Mouse (Mus musculus) hindbrain, embryonic 15.5 days (tissue): ENCODE data around the gene 2310011J03Rik. TPM values are rescaled to one million over a fixed set of nuclear protein-coding genes. Genes with fewer than 3 reads are reported as not detected.
A peak's percentile ranks its signal among the peaks of the same experiment; 100 is the strongest.
"Not testable (repeated sequence)": the region's sequence is repeated elsewhere in the genome, so short reads cannot be mapped to it uniquely, and the experiment has no call there.

Experiments
- ATAC-seq: fragments of 200-750 bp; cut with Nextera tagmentation; 2 replicates; pipeline ENCODE4 v1.8.0; 2017; ENCODE audit warnings: low read depth, moderate number of reproducible peaks, moderate TSS enrichment; ENCODE audit not compliant: low FRiP score
- H3K27ac ChIP-seq: fragments of 300-500 bp; sonication (generic); replicated peaks from 2 replicates; pipeline ENCODE4 v1.5.1; 2015; ENCODE audit warnings: mild to moderate bottlenecking, inconsistent platforms
- H3K27me3 ChIP-seq: fragments of 300-500 bp; sonication (generic); 2 replicates; pipeline ENCODE4 v1.6.1; 2015; ENCODE audit warnings: control low read depth, inconsistent platforms
- H3K36me3 ChIP-seq: fragments of 300-500 bp; sonication (generic); 2 replicates; pipeline ENCODE4 v1.6.1; 2015; ENCODE audit warnings: control low read depth, inconsistent platforms
- H3K4me1 ChIP-seq: fragments of 300-500 bp; sonication (generic); replicated peaks from 2 replicates; pipeline ENCODE4 v1.6.1; 2015; ENCODE audit warnings: control low read depth, inconsistent platforms
- H3K4me2 ChIP-seq: fragments of 300-500 bp; sonication (generic); 2 replicates; pipeline ENCODE4 v1.6.1; 2015; ENCODE audit warnings: moderate library complexity, mild to moderate bottlenecking, inconsistent platforms
- H3K4me3 ChIP-seq: fragments of 300-500 bp; sonication (generic); 2 replicates; pipeline ENCODE4 v1.5.1; 2015; ENCODE audit warnings: mild to moderate bottlenecking, inconsistent platforms
- H3K9ac ChIP-seq: fragments of 300-500 bp; sonication (generic); 2 replicates; pipeline ENCODE4 v1.6.1; 2015; ENCODE audit warnings: inconsistent platforms
- H3K9me3 ChIP-seq: fragments of 300-500 bp; sonication (generic); 2 replicates; pipeline ENCODE4 v1.6.1; 2016; ENCODE audit warnings: control low read depth, inconsistent platforms
- WGBS: fragments of 180-500 bp; shearing (Covaris S2); methylation state at CpG from one replicate; pipeline ENCODE4 v1.1.7; 2015; 5-methylcytosine and 5-hydroxymethylcytosine counted together
- polyA plus RNA-seq: library from polyadenylated mRNA; unstranded; fragments of >200 nt; fragmentation: Nextera tagmentation; extraction: Ambion mirVana; gene quantifications from 2 replicates; pipeline ENCODE4 v1.2.1, GENCODE M21; 2015

The 2310011J03Rik gene
- polyA plus RNA-seq, 1 experiment from 2014 or later = 30.1 TPM

- no peaks in the 10 kb centered on the region for H3K36me3 ChIP-seq
- H3K4me1 ChIP-seq = peaks cover 19% of the 10 kb centered on the region
- H3K4me2 ChIP-seq = no peak overlapping the region
- H3K27me3 ChIP-seq = peaks cover 92% of the 10 kb centered on the region
- no peak overlapping the region for H3K4me3 ChIP-seq
- ATAC-seq = peak; percentile 67; the same call in 1 of the 2 replicates
- WGBS = under 1% methylated on average over 7 of the region's 7 CpGs
- no peak overlapping the region for H3K27ac ChIP-seq
- H3K9ac ChIP-seq = no peak overlapping the region
- H3K9me3 ChIP-seq = no peaks in the 10 kb centered on the region
These were observed 30.0 kb upstream of the 2310011J03Rik start for GRCm38 (mm10) chr10:80350292-80350691.

DNA sequence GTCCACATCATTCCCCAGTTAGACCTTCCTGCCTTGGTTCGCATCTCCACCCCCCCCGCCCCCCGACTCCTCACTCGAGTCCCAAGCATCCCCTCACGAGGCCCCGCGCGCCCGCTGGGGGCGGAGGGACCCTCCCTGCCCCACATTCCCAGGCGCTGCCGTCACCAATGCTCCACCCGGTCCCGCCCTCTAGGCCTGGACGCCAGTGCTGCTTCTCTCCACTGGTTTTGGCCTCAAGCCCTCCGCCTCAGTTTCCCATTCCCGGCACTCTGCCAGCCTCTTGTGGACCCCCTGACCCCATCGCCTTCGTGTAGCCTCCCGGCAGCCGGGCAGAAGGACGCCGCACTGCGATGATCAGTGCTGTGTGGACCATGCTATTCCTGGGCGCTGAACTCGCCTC is 28.6 kb upstream of the 2310011J03Rik start:
- Histone ChIP-seq H3K4me1 (peaks cover 19% of the 10 kb centered on the region), H3K9ac (no peak overlapping the region), H3K9me3 (no peaks in the 10 kb centered on the region), H3K27me3 (peaks cover 93% of the 10 kb centered on the region), H3K36me3 (no peaks in the 10 kb centered on the region), H3K4me2 (peak overlapping the region; percentile 39; the same call in 1 of the 2 replicates), H3K27ac (no peak overlapping the region), H3K4me3 (no peak overlapping the region)
- 13% methylated on average over 26 of the region's 26 CpGs for WGBS
- no peak for ATAC-seq

DNA sequence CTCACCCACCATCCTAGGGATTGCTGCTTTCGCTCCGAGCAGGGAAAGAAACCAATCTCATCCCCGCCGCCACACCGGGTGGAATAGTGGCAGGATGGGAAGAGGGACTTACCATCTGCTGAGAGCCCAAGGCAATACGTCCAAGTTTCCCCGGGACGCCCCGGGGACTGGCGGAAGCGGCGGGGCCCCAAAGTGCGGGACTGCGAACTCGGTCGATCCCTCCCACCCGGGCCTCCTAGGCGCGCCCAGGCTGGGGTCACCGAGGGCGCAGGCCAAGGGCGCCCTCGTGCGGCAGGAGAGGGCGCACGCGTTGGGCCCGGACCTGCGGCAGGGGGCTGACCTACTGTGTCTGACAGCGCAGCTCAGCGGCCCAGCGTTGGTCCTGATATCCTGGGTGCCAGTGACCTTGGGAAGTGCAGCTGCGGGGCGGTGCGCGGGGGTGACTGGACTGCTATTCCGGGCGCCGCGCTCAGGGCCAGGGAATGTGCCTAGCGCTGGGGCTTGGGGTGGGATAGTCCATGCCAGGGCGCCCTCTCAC is 28.0 kb upstream of the 2310011J03Rik start, which contains the start of gene Adamtsl5:
Gene Adamtsl5 (minus strand): TSS at position 169 of the 538 bp plus-strand sequence.
- no peaks in the 10 kb centered on the region for H3K9me3 ChIP-seq
- ATAC-seq = no peak
- WGBS = under 1% methylated on average over 40 of the region's 42 CpGs
- H3K9ac ChIP-seq = no peak within 1 kb of the TSS
- 0 out of 2 replicates have a peak within 1 kb of the TSS, but pooled peaks have one; percentile 9 for H3K4me3 ChIP-seq
- H3K4me1 ChIP-seq = peaks cover 23% of the 10 kb centered on the region
- H3K27me3 ChIP-seq = peaks cover 95% of the 10 kb centered on the region
- H3K36me3 ChIP-seq = no peaks in the 10 kb centered on the region
- H3K27ac ChIP-seq = no peak within 1 kb of the TSS
- H3K4me2 ChIP-seq = peak within 1 kb of the TSS; percentile 39

DNA sequence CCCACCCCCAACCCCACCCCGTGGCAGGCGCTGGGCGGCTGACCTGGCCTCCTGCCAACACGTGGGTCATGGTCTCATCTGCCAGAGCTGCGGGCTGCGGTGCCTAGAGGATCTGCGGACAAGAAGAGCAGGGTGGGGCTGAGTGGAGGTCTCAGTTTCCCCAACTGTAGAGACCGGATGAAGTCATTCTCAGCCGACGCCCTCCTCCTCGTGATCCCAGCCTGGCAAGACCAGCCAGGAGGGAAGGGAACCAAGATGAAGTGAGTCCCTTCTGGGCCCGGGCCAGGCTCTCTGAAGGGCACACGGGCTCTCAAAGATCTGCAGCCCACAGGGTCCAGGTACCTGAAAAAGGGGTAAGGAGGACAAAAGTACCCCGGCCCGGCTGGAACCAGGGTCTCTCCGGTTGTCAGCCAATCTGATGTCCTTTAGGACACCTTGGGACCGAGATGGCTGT is 27.2 kb upstream of the 2310011J03Rik start:
- no peak overlapping the region for H3K9ac ChIP-seq
- ATAC-seq = no peak
- no peak overlapping the region for H3K27ac ChIP-seq
- H3K4me1 ChIP-seq = peaks cover 31% of the 10 kb centered on the region
- H3K36me3 ChIP-seq = no peaks in the 10 kb centered on the region
- no peak overlapping the region for H3K4me2 ChIP-seq
- H3K27me3 ChIP-seq = peaks cover 96% of the 10 kb centered on the region
- H3K9me3 ChIP-seq = no peaks in the 10 kb centered on the region
- WGBS = 13% methylated on average over 17 of the region's 17 CpGs
- no peak overlapping the region for H3K4me3 ChIP-seq

DNA sequence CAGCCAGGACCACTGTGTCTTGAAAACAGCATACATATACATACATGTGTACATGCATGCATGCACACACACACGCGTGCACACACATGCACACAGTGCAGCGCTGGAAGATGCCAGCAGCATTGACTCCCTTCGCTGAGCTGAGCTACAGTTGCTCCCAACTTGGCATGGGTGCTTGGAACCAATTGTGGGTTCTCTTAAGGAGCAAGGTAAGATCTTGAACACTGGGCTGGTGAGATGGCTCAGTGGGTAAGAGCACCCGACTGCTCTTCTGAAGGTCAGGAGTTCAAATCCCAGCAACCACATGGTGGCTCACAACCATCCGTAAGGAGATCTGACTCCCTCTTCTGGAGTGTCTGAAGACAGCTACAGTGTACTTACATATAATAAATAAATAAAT is 25.6 kb upstream of the 2310011J03Rik start:
- H3K4me3 ChIP-seq, H3K27ac ChIP-seq, H3K9me3 ChIP-seq, H3K9ac ChIP-seq, H3K36me3 ChIP-seq, ATAC-seq, H3K4me2 ChIP-seq: not testable (repeated sequence)
- 77% methylated on average over 6 of the region's 6 CpGs for WGBS
- H3K4me1 ChIP-seq = peaks cover 41% of the 10 kb centered on the region
- H3K27me3 ChIP-seq = peaks cover 96% of the 10 kb centered on the region

DNA sequence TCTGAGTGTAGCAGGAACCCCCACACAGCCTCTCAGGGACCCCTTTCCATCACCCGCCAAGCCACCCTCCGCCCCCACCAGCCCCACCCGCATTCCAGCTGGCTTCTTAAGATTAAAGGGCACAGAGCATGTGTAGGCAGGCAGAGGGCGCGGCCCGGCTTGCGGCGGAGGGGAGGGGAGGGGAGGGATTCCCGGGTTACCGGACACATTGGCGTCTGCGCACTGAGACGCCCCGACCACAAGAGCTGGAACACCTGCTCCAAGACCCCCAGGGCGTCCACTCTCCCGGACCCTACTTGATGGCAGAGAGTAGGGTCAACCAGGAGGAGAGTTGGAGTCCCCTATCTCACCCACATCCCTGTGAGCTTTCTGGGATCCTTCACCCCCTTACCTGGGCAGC is 24.8 kb upstream of the 2310011J03Rik start:
- no peaks in the 10 kb centered on the region for H3K9me3 ChIP-seq
- H3K9ac ChIP-seq = no peak overlapping the region
- peaks cover 41% of the 10 kb centered on the region for H3K4me1 ChIP-seq
- no peak overlapping the region for H3K27ac ChIP-seq
- ATAC-seq = no peak
- H3K4me2 ChIP-seq = no peak overlapping the region
- peaks cover 97% of the 10 kb centered on the region for H3K27me3 ChIP-seq
- WGBS = 3% methylated on average over 13 of the region's 16 CpGs
- no peak overlapping the region for H3K4me3 ChIP-seq
- H3K36me3 ChIP-seq = no peaks in the 10 kb centered on the region

- Histone ChIP-seq H3K36me3 (no peaks in the 10 kb centered on the region), H3K4me1 (peaks cover 41% of the 10 kb centered on the region), H3K4me3 (no peak overlapping the region), H3K4me2 (no peak overlapping the region), H3K27ac (no peak overlapping the region), H3K9me3 (no peaks in the 10 kb centered on the region), H3K9ac (no peak overlapping the region), H3K27me3 (peaks cover 88% of the 10 kb centered on the region)
- WGBS = 43% methylated on average over 9 of the region's 9 CpGs
- no peak for ATAC-seq
These were observed 23.9 kb upstream of the 2310011J03Rik start for GRCm38 (mm10) chr10:80344131-80344661.

- peaks cover 80% of the 10 kb centered on the region for H3K27me3 ChIP-seq
- WGBS = 24% methylated on average over 12 of the region's 13 CpGs
- peaks cover 36% of the 10 kb centered on the region for H3K4me1 ChIP-seq
- no peaks in the 10 kb centered on the region for H3K9me3 ChIP-seq
- peak overlapping the region; percentile 56 for H3K4me2 ChIP-seq
- H3K36me3 ChIP-seq = no peaks in the 10 kb centered on the region
- H3K9ac ChIP-seq = no peak overlapping the region
- no peak overlapping the region for H3K27ac ChIP-seq
- ATAC-seq = peak; percentile 21; the same call in 1 of the 2 replicates
- H3K4me3 ChIP-seq = peak overlapping the region; percentile 32
These were observed 23.1 kb upstream of the 2310011J03Rik start for GRCm38 (mm10) chr10:80343425-80343895.

GRCm38 (mm10) chr10:80342749-80343424 is 22.6 kb upstream of the 2310011J03Rik start:
- H3K9me3 ChIP-seq = no peaks in the 10 kb centered on the region
- peak overlapping the region; percentile 32 for H3K4me3 ChIP-seq
- H3K9ac ChIP-seq = no peak overlapping the region
- ATAC-seq = peak; percentile 59
- H3K4me1 ChIP-seq = peaks cover 30% of the 10 kb centered on the region
- H3K27me3 ChIP-seq = peaks cover 75% of the 10 kb centered on the region
- H3K4me2 ChIP-seq = peak overlapping the region; percentile 56
- 0% methylated on average over 22 of the region's 33 CpGs for WGBS
- no peak overlapping the region for H3K27ac ChIP-seq
- H3K36me3 ChIP-seq = no peaks in the 10 kb centered on the region

- Histone ChIP-seq H3K4me3 (peak overlapping the region; percentile 32), H3K4me1 (peaks cover 24% of the 10 kb centered on the region), H3K9ac (no peak overlapping the region), H3K36me3 (no peaks in the 10 kb centered on the region), H3K9me3 (no peaks in the 10 kb centered on the region), H3K27ac (no peak overlapping the region), H3K27me3 (peaks cover 69% of the 10 kb centered on the region), H3K4me2 (peak overlapping the region; percentile 56)
- WGBS = under 1% methylated on average over 26 of the region's 26 CpGs
- ATAC-seq = peak; percentile 52; the same call in 1 of the 2 replicates
These were observed 22.0 kb upstream of the 2310011J03Rik start for GRCm38 (mm10) chr10:80342305-80342748.

DNA sequence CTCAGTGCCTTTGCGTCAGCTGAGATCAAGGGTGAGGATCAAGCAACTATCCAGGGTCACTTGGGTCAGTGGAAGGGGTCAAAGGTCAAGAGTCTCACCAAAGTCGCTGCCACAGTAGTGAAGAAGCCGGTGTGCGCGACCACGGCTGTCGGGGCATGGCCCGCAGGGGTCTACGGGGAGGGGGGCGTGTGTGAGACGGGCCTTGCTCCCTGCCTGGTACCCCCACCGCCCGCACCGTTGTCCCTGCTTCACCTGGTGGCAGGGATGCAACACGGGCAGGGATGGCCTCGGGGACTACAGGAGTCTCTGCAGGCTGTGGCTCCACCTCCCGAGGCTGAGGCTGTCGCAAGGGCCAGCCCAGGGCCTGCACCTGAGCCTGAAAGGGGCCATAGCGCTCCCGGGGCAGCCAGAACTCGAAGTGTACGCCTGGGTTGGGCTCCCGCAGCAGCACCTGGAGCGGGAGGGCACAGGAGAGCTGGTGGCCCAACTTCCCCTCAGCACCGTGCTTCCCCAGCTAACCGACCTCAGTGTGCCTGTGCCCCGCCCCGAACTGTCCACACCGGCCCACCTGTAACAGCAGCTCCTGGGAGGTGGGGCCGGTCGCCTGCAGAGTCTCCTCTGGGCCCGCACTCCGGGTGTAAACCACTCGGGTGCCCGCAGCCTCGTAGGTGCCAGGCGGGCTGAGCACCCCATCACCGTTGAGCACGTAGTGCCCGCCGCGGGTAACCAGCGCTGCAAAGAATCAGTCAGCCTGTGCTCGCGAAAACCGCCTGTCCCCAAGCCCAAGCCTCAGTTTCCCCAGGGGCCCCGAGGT is 21.4 kb upstream of the 2310011J03Rik start:
- H3K27ac ChIP-seq = no peak overlapping the region
- H3K9ac ChIP-seq = no peak overlapping the region
- no peaks in the 10 kb centered on the region for H3K36me3 ChIP-seq
- no peak for ATAC-seq
- peak overlapping the region; percentile 56 for H3K4me2 ChIP-seq
- WGBS = 2% methylated on average over 47 of the region's 47 CpGs
- H3K4me3 ChIP-seq = peak overlapping the region; percentile 32; the same call in 1 of the 2 replicates
- peaks cover 22% of the 10 kb centered on the region for H3K4me1 ChIP-seq
- peaks cover 65% of the 10 kb centered on the region for H3K27me3 ChIP-seq
- H3K9me3 ChIP-seq = no peaks in the 10 kb centered on the region
